Mouse (Mus musculus) myocyte (in vitro differentiated cells): Measurements from ENCODE around the gene Mfsd6l. TPM values are rescaled to one million over a fixed set of nuclear protein-coding genes. Genes with fewer than 3 reads are reported as not detected.

Experiments
- H3K27me3 ChIP-seq: one replicate; pipeline ENCODE4 v1.6.1; 2011; ENCODE audit not compliant: control insufficient read depth, insufficient read depth, insufficient read length
- H3K36me3 ChIP-seq: one replicate; pipeline ENCODE4 v1.6.1; 2011; ENCODE audit not compliant: control insufficient read depth, insufficient read depth
- H3K4me2 ChIP-seq: one replicate; pipeline ENCODE4 v1.6.1; 2011; ENCODE audit warnings: low read depth, control low read depth
- H3K4me3 ChIP-seq: one replicate; pipeline ENCODE4 v1.5.1; 2011; ENCODE audit warnings: mild to moderate bottlenecking, control low read depth, moderate library complexity
- H3K79me2 ChIP-seq: one replicate; pipeline ENCODE4 v1.6.1; 2011; ENCODE audit not compliant: control insufficient read depth, insufficient read depth
- H3ac ChIP-seq: one replicate; pipeline ENCODE4 v1.6.1; 2011; ENCODE audit not compliant: control insufficient read depth, insufficient read length
- CEBPB ChIP-seq: IDR thresholded peaks from 2 replicates; pipeline ENCODE4 v1.6.1; 2011; ENCODE audit warnings: mild to moderate bottlenecking, moderate library complexity; ENCODE audit not compliant: poor library complexity, insufficient read depth, severe bottlenecking
- E2F4 ChIP-seq: IDR thresholded peaks from one replicate; pipeline ENCODE4 v1.6.1; 2011; ENCODE audit warnings: mild to moderate bottlenecking, control low read depth, moderate library complexity; ENCODE audit not compliant: insufficient read depth
- MAX ChIP-seq: IDR thresholded peaks from one replicate; pipeline ENCODE4 v1.6.1; 2011; ENCODE audit warnings: low read depth, mild to moderate bottlenecking, control low read depth
- MYOD1 ChIP-seq, 3 experiments: IDR thresholded peaks; one replicate each; pipeline ENCODE4 v1.6.1; 2011; ENCODE audit warnings: control low read depth in 2 of 3, low read depth in 2 of 3, mild to moderate bottlenecking in 2 of 3, moderate library complexity in 1 of 3; ENCODE audit not compliant: insufficient read length in 2 of 3, control insufficient read depth in 1 of 3
- MYOG ChIP-seq, 3 experiments: IDR thresholded peaks; one replicate each; pipeline ENCODE4 v1.6.1; 2011; ENCODE audit warnings: control low read depth in 2 of 3, low read depth in 2 of 3, mild to moderate bottlenecking in 2 of 3; ENCODE audit not compliant: insufficient read length in 2 of 3, control insufficient read depth in 1 of 3, insufficient read depth in 1 of 3
- POLR2A ChIP-seq: IDR thresholded peaks from one replicate; pipeline ENCODE4 v1.6.1; 2011; ENCODE audit warnings: low read depth, mild to moderate bottlenecking, control low read depth, moderate library complexity; ENCODE audit not compliant: insufficient read length
- POLR2AphosphoS2 ChIP-seq: IDR thresholded peaks from one replicate; pipeline ENCODE4 v1.6.1; 2011; ENCODE audit warnings: low read depth, control low read depth; ENCODE audit not compliant: insufficient read length
- REST ChIP-seq: IDR thresholded peaks from one replicate; pipeline ENCODE4 v1.6.1; 2011; ENCODE audit warnings: mild to moderate bottlenecking, control low read depth, moderate library complexity; ENCODE audit not compliant: insufficient read depth, insufficient read length
- SRF ChIP-seq: IDR thresholded peaks from one replicate; pipeline ENCODE4 v1.6.1; 2011; ENCODE audit warnings: low read depth; ENCODE audit not compliant: control insufficient read depth, insufficient read length
- TCF12 ChIP-seq: IDR thresholded peaks from one replicate; pipeline ENCODE4 v1.6.1; 2011; ENCODE audit warnings: mild to moderate bottlenecking, control low read depth; ENCODE audit not compliant: poor library complexity, insufficient read depth, severe bottlenecking
- TCF3 ChIP-seq: IDR thresholded peaks from one replicate; pipeline ENCODE4 v1.6.1; 2011; ENCODE audit warnings: low read depth, control low read depth; ENCODE audit not compliant: insufficient read length
- USF1 ChIP-seq: IDR thresholded peaks from one replicate; pipeline ENCODE4 v1.6.1; 2011; ENCODE audit warnings: low read depth, mild to moderate bottlenecking, control low read depth, moderate library complexity
- polyA plus RNA-seq: library from polyadenylated mRNA; unstranded; fragments of >200 nt; fragmentation: generic; extraction: Trizol; gene quantifications from one replicate; pipeline ENCODE4 v1.2.1, GENCODE M21; 2012; ENCODE audit warnings: missing spikeins

The Mfsd6l gene
- polyA plus RNA-seq, 1 experiment: not detected

- H3K79me2 ChIP-seq: no peaks in the 10 kb centered on the region
- no peaks in the 10 kb centered on the region for H3K36me3 ChIP-seq
- TF ChIP-seq TCF3: no peak
- TF ChIP-seq POLR2A: no peak
- no peak for TF ChIP-seq TCF12
- TF ChIP-seq SRF: no peak
- TF ChIP-seq MYOD1 (IDR thresholded peaks at IDR 0.05; ENCODE audit: control insufficient read depth in 1 of 3, insufficient read length in 2 of 3, low read depth in 2 of 3): no peak
- peaks cover 8% of the 10 kb centered on the region for H3K27me3 ChIP-seq
- no peak overlapping the region for H3ac ChIP-seq
- H3K4me3 ChIP-seq: no peak overlapping the region
- no peak overlapping the region for H3K4me2 ChIP-seq
Observed at GRCm38 (mm10) chr11:68583225-68583624, 27.2 kb downstream of the Mfsd6l start.

- peaks cover 3% of the 10 kb centered on the region for H3K27me3 ChIP-seq
- no peaks in the 10 kb centered on the region for H3K79me2 ChIP-seq
- no peaks in the 10 kb centered on the region for H3K36me3 ChIP-seq
- no peak overlapping the region for H3K4me3 ChIP-seq
- TF ChIP-seq MYOD1 (IDR thresholded peaks at IDR 0.05; ENCODE audit: control insufficient read depth in 1 of 3, insufficient read length in 2 of 3, low read depth in 2 of 3) (no peak), REST (no peak), SRF (no peak), MYOG (IDR thresholded peaks at IDR 0.05; ENCODE audit: control insufficient read depth in 1 of 3, insufficient read depth in 1 of 3, insufficient read length in 2 of 3, low read depth in 2 of 3) (no peak), CEBPB (no peak), TCF3 (no peak), MAX (no peak), TCF12 (no peak), E2F4 (no peak), USF1 (no peak), POLR2AphosphoS2 (no peak), POLR2A (no peak)
- no peak overlapping the region for H3K4me2 ChIP-seq
- no peak overlapping the region for H3ac ChIP-seq
Observed at GRCm38 (mm10) chr11:68583906-68584480, 28.0 kb downstream of the Mfsd6l start.

DNA sequence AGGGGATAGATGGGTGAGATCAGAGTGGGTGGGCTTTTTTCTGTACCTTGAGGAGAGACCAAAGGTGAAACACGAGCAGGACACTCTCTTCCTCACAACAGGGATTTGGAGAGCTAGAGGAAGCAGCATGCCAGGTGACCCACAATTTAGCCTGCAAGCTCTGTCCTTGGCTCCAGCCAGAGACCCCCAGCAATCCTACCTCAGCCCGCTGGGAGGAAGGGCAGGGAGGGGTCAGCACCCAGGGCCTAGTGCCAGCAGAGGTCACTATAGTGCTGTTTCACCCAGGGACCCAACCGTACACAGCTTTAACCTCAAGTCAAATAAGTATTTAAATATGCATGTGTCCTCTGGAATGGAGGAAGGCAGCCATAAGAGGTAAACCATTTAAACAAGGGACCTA lies 29.9 kb downstream of the Mfsd6l start:
- H3K4me2 ChIP-seq: no peak overlapping the region
- H3ac ChIP-seq: no peak overlapping the region

GRCm38 (mm10) chr11:68586721-68587120 lies 30.7 kb downstream of the Mfsd6l start, which contains the start of gene Ccdc42:
Gene Ccdc42, plus strand, starts transcription at chr11:68587021.
- H3K4me2 ChIP-seq: no peak within 1 kb of the TSS
- no peaks in the 10 kb centered on the region for H3K79me2 ChIP-seq
- no peak for TF ChIP-seq USF1
- no peak for TF ChIP-seq TCF3
- TF ChIP-seq SRF: no peak
- no peak for TF ChIP-seq E2F4
- TF ChIP-seq POLR2AphosphoS2: no peak
- TF ChIP-seq MYOD1 (IDR thresholded peaks at IDR 0.05; ENCODE audit: control insufficient read depth in 1 of 3, insufficient read length in 2 of 3, low read depth in 2 of 3): no peak
- H3K4me3 ChIP-seq: no peak within 1 kb of the TSS
- H3ac ChIP-seq: no peak within 1 kb of the TSS
- H3K36me3 ChIP-seq: no peaks in the 10 kb centered on the region
- peaks cover 8% of the 10 kb centered on the region for H3K27me3 ChIP-seq

More for the DNA sequence above, 29.9 kb downstream of the Mfsd6l start:
- no peak for TF ChIP-seq CEBPB
- TF ChIP-seq MAX: no peak
- no peak for TF ChIP-seq TCF3
- TF ChIP-seq POLR2A: no peak
- TF ChIP-seq MYOG (IDR thresholded peaks at IDR 0.05; ENCODE audit: control insufficient read depth in 1 of 3, insufficient read depth in 1 of 3, insufficient read length in 2 of 3, low read depth in 2 of 3): no peak
- no peak for TF ChIP-seq MYOD1 (IDR thresholded peaks at IDR 0.05; ENCODE audit: control insufficient read depth in 1 of 3, insufficient read length in 2 of 3, low read depth in 2 of 3)
- TF ChIP-seq USF1: no peak
- no peak for TF ChIP-seq POLR2AphosphoS2
- no peak for TF ChIP-seq SRF
- no peak for TF ChIP-seq E2F4
- no peak for TF ChIP-seq REST
- TF ChIP-seq TCF12: no peak
- H3K27me3 ChIP-seq: peaks cover 6% of the 10 kb centered on the region
- no peak overlapping the region for H3K4me3 ChIP-seq
- H3K36me3 ChIP-seq: no peaks in the 10 kb centered on the region
- no peaks in the 10 kb centered on the region for H3K79me2 ChIP-seq
